Mouse (Mus musculus) ovary, postnatal 36 days (tissue): ENCODE data around the gene Crybg1.
"Not testable (repeated sequence)": the region's sequence is repeated elsewhere in the genome, so short reads cannot be mapped to it uniquely, and the experiment has no call there.

Experiments used
- DNase-seq: peaks from one replicate; pipeline ENCODE4 v3.0.0; 2022; ENCODE audit warnings: low spot score, mixed read lengths

The Crybg1 gene

GRCm38 (mm10) chr10:44005677-44006641 is 142.7 kb downstream of the Crybg1 start:
- peak; percentile 43 for DNase-seq

GRCm38 (mm10) chr10:44004221-44004751 is 144.4 kb downstream of the Crybg1 start:
- DNase-seq, result peak; percentile 48

- DNase-seq, result peak; percentile 57
These were observed 145.0 kb downstream of the Crybg1 start for GRCm38 (mm10) chr10:44003551-44004151.

- DNase-seq, result no peak
These were observed 145.6 kb downstream of the Crybg1 start for GRCm38 (mm10) chr10:44002995-44003524.

GRCm38 (mm10) chr10:44002004-44002940 is 146.4 kb downstream of the Crybg1 start:
- no peak for DNase-seq

- DNase-seq, result no peak
These were observed 148.3 kb downstream of the Crybg1 start for GRCm38 (mm10) chr10:44000156-44000865.

GRCm38 (mm10) chr10:43998503-43999082 is 150.1 kb downstream of the Crybg1 start:
- no peak for DNase-seq

GRCm38 (mm10) chr10:43998023-43998422 is 150.6 kb downstream of the Crybg1 start:
- no peak for DNase-seq

GRCm38 (mm10) chr10:43997276-43997675 is 151.4 kb downstream of the Crybg1 start:
- DNase-seq, result no peak

GRCm38 (mm10) chr10:43995858-43996650 is 152.6 kb downstream of the Crybg1 start:
- DNase-seq, result no peak

- DNase-seq, result no peak
These were observed 155.5 kb downstream of the Crybg1 start for GRCm38 (mm10) chr10:43993198-43993597.

- DNase-seq, result no peak
These were observed 156.1 kb downstream of the Crybg1 start for GRCm38 (mm10) chr10:43992506-43992905.

GRCm38 (mm10) chr10:43991268-43991667 is 157.4 kb downstream of the Crybg1 start:
- DNase-seq, result no peak

GRCm38 (mm10) chr10:43983866-43984265 is 164.8 kb downstream of the Crybg1 start:
- DNase-seq, result no peak

GRCm38 (mm10) chr10:43983241-43983640 is 165.4 kb downstream of the Crybg1 start:
- no peak for DNase-seq

- DNase-seq, result no peak
These were observed 166.2 kb downstream of the Crybg1 start for GRCm38 (mm10) chr10:43982470-43982869.

GRCm38 (mm10) chr10:43980742-43981141 is 167.9 kb downstream of the Crybg1 start:
- DNase-seq, result not testable (repeated sequence)

- DNase-seq, result no peak
These were observed 168.6 kb downstream of the Crybg1 start for GRCm38 (mm10) chr10:43980080-43980479.

- DNase-seq, result no peak
These were observed 171.3 kb downstream of the Crybg1 start for GRCm38 (mm10) chr10:43977353-43977752.

- DNase-seq, result no peak
These were observed 175.4 kb downstream of the Crybg1 start for GRCm38 (mm10) chr10:43973244-43973643.
